Mouse (Mus musculus): ENCODE measurements at regions not wholly inside any gene's neighbourhood (a gene's known extent, or its start where the extent isn't known, plus 50 kb on each side); places are given as distances from the start of the nearest gene placed in this dataset.

DNA sequence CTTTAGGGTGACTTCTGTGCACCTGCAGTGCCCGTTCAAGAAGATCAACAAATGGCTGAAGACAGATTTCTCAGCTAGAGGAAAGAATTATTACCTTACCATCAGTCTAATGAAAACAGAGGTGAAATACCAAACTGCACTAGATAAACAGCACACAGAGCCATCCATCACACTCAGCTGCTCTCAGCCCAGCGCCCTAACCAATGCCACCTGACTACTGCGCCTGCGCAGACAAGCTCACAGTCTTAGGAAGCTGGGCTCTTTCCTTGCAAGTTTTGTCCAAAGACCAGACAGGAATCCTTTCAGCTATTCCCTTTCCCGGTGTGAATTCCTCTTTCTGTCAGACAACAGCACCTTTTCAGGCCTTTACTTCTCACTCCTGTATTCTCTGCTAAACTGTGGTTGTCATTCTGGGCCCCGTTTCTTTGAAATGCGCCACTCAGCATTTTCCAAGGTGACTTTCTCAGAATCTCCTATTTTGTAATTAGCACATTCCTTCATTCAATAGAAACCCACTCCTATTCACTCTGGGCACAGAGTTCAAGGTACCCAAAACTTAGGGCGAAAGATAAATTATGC is 292.8 kb downstream of the Mtx2 start:
- ATAC-seq (ENCODE audit: borderline replicate concordance, extremely low read depth, low FRiP score, low TSS enrichment): no peak
- H3K4me2 ChIP-seq: no peak overlapping the region
- no peak overlapping the region for H3K4me3 ChIP-seq
- H3K36me3 ChIP-seq: no peaks in the 10 kb centered on the region
- no peak overlapping the region for H3K27ac ChIP-seq
- WGBS: 47% methylated on average over 8 of the region's 8 CpGs
- H3K4me1 ChIP-seq: no peaks in the 10 kb centered on the region
- H3K9ac ChIP-seq: no peak overlapping the region
- peaks cover 5% of the 10 kb centered on the region; the same call in 1 of the 2 replicates for H3K27me3 ChIP-seq
- H3K9me3 ChIP-seq: no peaks in the 10 kb centered on the region

DNA sequence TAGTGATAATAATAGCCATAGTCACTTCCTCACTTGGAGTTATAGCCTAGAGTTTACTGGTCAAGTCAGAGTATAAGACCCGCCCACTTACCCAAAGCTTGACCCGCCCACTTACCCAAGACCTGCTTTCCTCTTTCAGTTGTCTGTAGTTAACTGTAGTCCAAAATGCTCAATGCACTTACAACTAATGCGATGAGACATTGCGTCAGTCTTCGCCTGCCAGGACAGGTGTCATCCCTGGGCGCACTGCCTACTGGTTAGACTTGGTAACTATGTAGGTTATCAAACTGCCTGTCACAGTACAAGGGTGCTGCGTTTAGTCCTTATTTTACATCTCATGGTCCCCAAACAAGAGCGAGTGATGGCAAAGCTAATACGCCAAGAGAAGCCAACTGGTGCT is 294.0 kb downstream of the Mtx2 start:
- ATAC-seq (ENCODE audit: borderline replicate concordance, extremely low read depth, low FRiP score, low TSS enrichment): no peak
- H3K27ac ChIP-seq: no peak overlapping the region
- no peak overlapping the region for H3K4me2 ChIP-seq
- H3K27me3 ChIP-seq: peaks cover 5% of the 10 kb centered on the region; the same call in 1 of the 2 replicates
- no peak overlapping the region for H3K9ac ChIP-seq
- no peak overlapping the region for H3K4me3 ChIP-seq
- H3K4me1 ChIP-seq: no peaks in the 10 kb centered on the region
- WGBS: 89% methylated on average over 9 of the region's 9 CpGs
- H3K36me3 ChIP-seq: no peaks in the 10 kb centered on the region
- H3K9me3 ChIP-seq: no peaks in the 10 kb centered on the region

DNA sequence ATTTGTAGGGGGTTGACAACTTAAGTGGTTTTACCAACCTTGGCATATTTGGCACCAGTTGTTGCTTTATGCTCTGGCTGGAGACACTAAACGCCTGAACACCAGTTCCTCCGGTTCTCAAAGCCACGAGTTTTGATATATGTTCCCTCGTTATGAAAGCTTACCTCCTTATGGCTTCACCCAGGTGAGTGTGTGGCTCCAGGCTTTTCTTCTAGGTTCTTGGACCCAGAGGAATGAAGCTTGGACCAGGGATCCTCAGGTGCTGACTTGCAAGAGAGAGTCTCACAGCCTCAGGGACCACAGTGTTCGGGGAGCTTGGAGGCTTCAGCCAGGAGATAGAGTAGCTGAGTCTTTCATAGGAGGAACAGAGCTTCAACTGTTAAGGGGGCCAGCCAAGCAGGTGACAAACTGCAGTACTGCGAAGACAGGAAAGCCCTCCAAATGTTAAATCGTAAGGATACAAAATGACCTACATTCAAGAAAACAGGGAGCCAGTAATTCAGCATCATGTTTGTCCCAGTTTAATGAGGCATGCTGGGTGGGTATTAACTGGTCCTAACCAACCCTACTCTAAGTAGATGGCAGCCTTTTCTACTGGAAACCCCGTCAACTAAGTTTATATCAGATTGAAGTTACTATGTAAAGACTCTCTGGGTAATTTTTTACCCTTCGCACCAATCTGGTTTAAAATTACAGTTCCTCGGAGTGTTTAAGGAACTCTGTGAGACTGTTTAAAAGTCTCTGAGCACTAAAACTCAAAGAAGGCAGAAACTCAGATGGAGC is 307.9 kb downstream of the Mtx2 start:
- no peak for ATAC-seq (ENCODE audit: borderline replicate concordance, extremely low read depth, low FRiP score, low TSS enrichment)
- Histone ChIP-seq H3K4me1 (peaks cover 9% of the 10 kb centered on the region; the same call in 1 of the 2 replicates), H3K4me3 (no peak overlapping the region), H3K27me3 (peaks cover 60% of the 10 kb centered on the region), H3K4me2 (no peak overlapping the region), H3K9ac (no peak overlapping the region), H3K27ac (no peak overlapping the region), H3K9me3 (no peaks in the 10 kb centered on the region), H3K36me3 (no peaks in the 10 kb centered on the region)
- whole genome bisulfite sequencing: 75% methylated on average over 10 of the region's 10 CpGs

DNA sequence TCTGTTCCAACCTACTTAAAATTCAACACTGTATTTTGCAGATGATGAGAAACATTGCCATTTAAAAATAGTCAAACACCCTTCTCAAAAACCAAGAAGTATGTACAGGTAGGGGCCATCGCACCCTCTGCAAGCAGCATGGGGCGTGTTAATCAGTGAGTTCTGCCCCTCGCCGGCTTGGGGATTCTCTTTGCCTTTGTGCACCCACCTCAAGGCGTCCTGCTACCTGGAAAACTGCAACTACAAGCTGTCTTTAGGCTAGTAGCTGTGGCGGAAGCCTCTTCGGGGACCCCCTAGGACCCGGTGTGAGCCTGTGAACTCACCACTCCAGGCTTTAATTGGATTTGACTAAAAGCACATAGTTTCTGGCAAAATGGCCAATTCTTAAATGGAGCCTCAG is 311.0 kb downstream of the Mtx2 start:
- no peak for ATAC-seq (ENCODE audit: borderline replicate concordance, extremely low read depth, low FRiP score, low TSS enrichment)
- H3K36me3 ChIP-seq: no peaks in the 10 kb centered on the region
- no peak overlapping the region for H3K9ac ChIP-seq
- H3K4me2 ChIP-seq: no peak overlapping the region
- H3K27ac ChIP-seq: no peak overlapping the region
- no peaks in the 10 kb centered on the region for H3K9me3 ChIP-seq
- H3K4me1 ChIP-seq: peaks cover 9% of the 10 kb centered on the region; the same call in 1 of the 2 replicates
- 18% methylated on average over 8 of the region's 8 CpGs for WGBS
- H3K27me3 ChIP-seq: peaks cover 89% of the 10 kb centered on the region
- no peak overlapping the region for H3K4me3 ChIP-seq

DNA sequence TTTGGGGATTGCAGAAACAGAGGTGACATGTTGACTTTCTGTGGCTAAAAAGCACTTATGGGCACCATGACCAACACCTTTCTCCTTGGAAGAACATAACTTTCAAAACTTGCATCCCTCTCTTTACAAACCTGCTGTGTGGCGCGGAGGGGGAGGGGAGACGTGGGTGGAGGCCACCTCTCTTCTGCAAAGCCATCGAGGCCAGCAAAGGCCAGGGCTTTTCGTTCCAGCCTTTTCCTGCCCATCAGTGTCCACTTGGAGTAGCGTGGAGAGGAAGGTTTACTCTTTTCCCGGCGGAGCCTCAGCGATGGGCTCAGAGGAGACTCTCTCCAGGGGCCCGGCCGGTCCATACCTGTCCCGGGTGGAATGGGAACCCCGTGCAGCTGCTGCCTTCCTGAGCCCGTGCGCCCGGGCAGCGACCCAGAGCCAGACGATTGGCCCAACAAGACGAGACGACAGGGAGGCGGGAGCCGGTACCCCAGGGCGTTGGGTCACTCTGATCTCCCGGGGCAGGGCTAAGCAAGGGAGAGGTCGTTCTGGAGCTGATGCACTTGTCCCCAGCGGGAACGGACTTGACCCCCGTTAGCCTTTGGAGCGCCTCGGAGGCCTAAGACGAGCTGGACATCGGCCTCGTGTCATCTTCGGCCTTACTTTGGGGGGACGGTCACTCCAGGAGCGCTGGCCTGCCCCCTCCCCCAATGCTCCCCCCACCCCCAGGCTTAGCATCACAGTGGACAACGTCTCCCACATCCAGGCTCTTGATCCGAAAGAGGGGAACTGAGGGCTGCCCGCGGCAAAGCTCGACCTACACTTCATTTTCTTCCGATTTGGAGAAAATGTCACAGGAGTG is 311.8 kb downstream of the Mtx2 start:
- no peak overlapping the region for H3K9ac ChIP-seq
- H3K27me3 ChIP-seq: peaks cover 87% of the 10 kb centered on the region
- no peaks in the 10 kb centered on the region for H3K9me3 ChIP-seq
- peak overlapping the region; percentile 36 for H3K4me3 ChIP-seq
- H3K4me1 ChIP-seq: peaks cover 9% of the 10 kb centered on the region; the same call in 1 of the 2 replicates
- peak; percentile 14; the same call in 1 of the 2 replicates for ATAC-seq (ENCODE audit: borderline replicate concordance, extremely low read depth, low FRiP score, low TSS enrichment)
- no peak overlapping the region for H3K27ac ChIP-seq
- no peaks in the 10 kb centered on the region for H3K36me3 ChIP-seq
- peak overlapping the region; percentile 74 for H3K4me2 ChIP-seq
- 2% methylated on average over 42 of the region's 42 CpGs for WGBS

DNA sequence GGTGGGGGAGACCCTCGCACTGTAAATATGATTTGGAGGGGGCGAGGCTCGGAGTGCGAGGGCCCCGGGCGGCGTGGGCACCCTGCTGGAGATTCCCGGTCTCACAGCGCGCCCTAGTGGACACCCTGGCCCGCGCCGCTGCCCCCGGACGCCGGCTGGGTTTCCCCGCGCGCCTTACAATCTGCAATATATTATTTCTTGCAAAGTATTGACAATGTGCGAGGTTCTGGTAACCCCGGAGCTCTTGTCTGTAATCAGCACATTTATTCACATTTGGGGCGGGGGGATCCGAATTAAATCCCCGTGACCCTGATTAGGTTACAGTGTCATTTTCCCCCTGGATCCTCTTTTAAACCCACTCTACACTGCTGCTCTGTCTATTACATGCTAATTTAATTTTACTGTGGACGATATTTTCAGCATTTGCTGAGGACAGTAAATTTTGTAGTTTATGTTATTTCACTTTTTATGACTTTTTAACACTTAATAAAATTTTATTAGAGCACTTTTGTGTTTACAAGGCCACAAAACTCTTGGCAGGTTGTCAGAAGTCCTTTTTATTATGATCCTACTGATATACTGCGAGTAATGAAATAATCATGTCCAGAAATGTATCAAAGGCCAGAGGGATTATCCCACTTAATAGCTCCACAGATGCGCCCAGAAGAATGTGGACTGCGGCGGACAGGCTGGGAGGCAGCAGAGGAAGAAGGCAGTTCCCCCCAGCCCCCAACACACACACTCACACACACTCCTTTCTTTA is 312.6 kb downstream of the Mtx2 start:
- H3K27me3 ChIP-seq: peaks cover 86% of the 10 kb centered on the region
- peaks cover 9% of the 10 kb centered on the region; the same call in 1 of the 2 replicates for H3K4me1 ChIP-seq
- H3K4me2 ChIP-seq: peak overlapping the region; percentile 74
- no peak for ATAC-seq (ENCODE audit: borderline replicate concordance, extremely low read depth, low FRiP score, low TSS enrichment)
- 4% methylated on average over 29 of the region's 29 CpGs for WGBS
- H3K27ac ChIP-seq: no peak overlapping the region
- H3K9ac ChIP-seq: no peak overlapping the region
- H3K36me3 ChIP-seq: no peaks in the 10 kb centered on the region
- peak overlapping the region; percentile 36 for H3K4me3 ChIP-seq
- no peaks in the 10 kb centered on the region for H3K9me3 ChIP-seq

DNA sequence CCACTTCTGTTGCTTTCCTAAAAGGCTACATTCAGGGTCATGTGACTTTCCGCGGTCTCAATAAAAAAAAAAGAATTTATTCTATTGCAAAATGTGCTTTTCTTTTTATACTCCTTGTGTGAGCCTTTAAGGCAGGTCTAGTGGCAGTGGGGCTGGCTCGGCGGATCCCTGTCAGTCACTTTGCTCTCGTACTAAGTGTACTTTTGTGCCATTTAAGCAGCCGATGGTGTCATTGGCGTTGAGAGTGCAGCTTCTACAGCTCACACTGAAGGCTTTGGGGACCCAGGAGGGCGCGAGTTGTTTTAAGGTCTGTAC is 313.1 kb downstream of the Mtx2 start:
- no peaks in the 10 kb centered on the region for H3K36me3 ChIP-seq
- H3K4me1 ChIP-seq: peaks cover 9% of the 10 kb centered on the region; the same call in 1 of the 2 replicates
- no peak overlapping the region for H3K9ac ChIP-seq
- no peaks in the 10 kb centered on the region for H3K9me3 ChIP-seq
- no peak overlapping the region for H3K27ac ChIP-seq
- no peak overlapping the region for H3K4me3 ChIP-seq
- ATAC-seq (ENCODE audit: borderline replicate concordance, extremely low read depth, low FRiP score, low TSS enrichment): no peak
- H3K27me3 ChIP-seq: peaks cover 86% of the 10 kb centered on the region
- 27% methylated on average over 9 of the region's 9 CpGs for WGBS
- H3K4me2 ChIP-seq: no peak overlapping the region

DNA sequence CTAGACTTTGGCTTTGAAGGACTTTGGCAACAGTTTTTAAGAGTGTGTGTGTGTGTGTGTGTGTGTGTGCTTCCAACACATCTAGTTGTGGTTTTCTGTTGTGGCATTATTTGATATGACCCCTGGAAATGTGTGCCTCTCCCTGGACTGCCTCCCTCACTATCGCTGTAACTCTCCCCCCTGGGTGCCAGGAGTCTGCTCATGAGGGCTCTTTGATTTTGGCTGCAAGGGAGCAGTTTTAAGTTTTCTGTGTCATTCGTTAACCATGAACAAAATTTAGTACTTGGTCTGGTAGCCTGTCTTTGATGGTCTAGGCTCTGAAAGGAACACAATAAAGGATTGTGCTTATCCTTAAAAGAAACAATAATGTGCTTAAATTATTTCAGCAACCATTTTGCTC is 313.9 kb downstream of the Mtx2 start:
- Histone ChIP-seq H3K27me3 (peaks cover 86% of the 10 kb centered on the region), H3K27ac (no peak overlapping the region), H3K36me3 (no peaks in the 10 kb centered on the region), H3K4me1 (peaks cover 9% of the 10 kb centered on the region; the same call in 1 of the 2 replicates), H3K9me3 (no peaks in the 10 kb centered on the region), H3K4me2 (no peak overlapping the region), H3K4me3 (no peak overlapping the region), H3K9ac (no peak overlapping the region)
- WGBS: 56% methylated on average over 2 of the region's 2 CpGs
- ATAC-seq (ENCODE audit: borderline replicate concordance, extremely low read depth, low FRiP score, low TSS enrichment): no peak

DNA sequence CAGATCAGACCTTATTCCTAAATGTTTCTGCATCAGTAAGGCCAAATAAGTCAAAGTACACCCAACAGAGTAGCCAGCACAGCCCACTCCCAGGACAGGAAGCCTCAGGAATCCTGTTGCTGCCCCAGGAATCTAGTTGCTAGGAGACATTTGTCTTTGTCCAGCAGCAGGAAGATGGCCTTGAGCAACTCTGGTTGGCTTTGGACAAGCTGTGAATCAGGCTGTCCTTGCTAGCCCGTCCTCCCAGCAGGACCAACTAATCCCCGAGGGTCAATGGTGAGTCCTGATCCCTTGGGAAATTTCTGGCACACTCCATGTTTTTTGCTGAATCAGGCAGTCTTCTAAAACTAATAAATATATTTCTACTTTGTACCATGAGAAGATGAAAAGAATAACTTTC is 317.1 kb downstream of the Mtx2 start:
- Histone ChIP-seq H3K4me1 (peaks cover 3% of the 10 kb centered on the region; the same call in 1 of the 2 replicates), H3K9ac (no peak overlapping the region), H3K4me3 (no peak overlapping the region), H3K36me3 (no peaks in the 10 kb centered on the region), H3K27ac (no peak overlapping the region), H3K9me3 (no peaks in the 10 kb centered on the region), H3K27me3 (peaks cover 77% of the 10 kb centered on the region), H3K4me2 (no peak overlapping the region)
- WGBS: 22% methylated on average over 2 of the region's 2 CpGs
- no peak for ATAC-seq (ENCODE audit: borderline replicate concordance, extremely low read depth, low FRiP score, low TSS enrichment)

DNA sequence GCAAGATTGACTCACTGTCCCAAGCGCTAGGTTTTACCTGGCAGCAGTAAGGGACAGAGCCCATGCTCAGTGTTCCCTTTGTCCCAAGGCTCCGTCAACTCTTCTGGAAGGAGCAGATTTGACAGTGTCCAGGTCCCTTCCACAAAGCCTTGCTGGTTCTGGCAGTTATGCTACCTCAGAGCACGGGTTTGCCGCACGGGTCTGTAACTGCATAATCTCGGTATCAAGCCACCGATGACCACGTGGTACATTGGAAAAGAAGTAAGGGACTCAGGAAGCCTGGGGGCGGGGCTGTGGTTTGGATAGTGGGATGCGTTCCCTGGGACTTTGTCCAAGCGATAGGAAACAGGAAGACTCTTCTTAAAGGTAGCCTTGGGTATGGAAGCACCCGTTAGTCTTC is 319.3 kb downstream of the Mtx2 start:
- H3K27me3 ChIP-seq: peaks cover 62% of the 10 kb centered on the region
- no peak overlapping the region for H3K4me3 ChIP-seq
- peaks cover 2% of the 10 kb centered on the region for H3K4me1 ChIP-seq
- H3K4me2 ChIP-seq: no peak overlapping the region
- no peak overlapping the region for H3K27ac ChIP-seq
- no peaks in the 10 kb centered on the region for H3K9me3 ChIP-seq
- ATAC-seq (ENCODE audit: borderline replicate concordance, extremely low read depth, low FRiP score, low TSS enrichment): no peak
- H3K36me3 ChIP-seq: no peaks in the 10 kb centered on the region
- no peak overlapping the region for H3K9ac ChIP-seq
- 78% methylated on average over 12 of the region's 12 CpGs for WGBS

DNA sequence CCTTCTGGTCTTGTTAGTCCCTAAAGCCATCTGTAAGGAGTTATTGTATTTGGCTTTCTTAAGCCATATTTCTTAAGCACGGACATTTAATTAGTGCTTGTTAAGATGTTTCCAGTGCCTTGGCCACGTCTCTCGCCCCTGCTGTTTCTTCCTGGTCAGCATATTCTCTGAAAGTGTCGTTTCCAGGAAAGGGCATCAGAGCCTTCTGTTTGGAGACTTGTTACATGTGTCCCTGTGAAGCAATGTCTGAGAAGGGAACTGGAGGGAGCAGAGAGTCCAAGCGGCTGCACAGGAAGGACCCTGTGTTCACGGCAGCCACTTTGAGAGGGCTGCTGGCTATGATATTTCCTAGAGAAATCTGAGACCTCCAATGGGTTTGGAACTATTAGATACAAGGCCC is 320.7 kb downstream of the Mtx2 start:
- no peaks in the 10 kb centered on the region for H3K9me3 ChIP-seq
- no peak overlapping the region for H3K9ac ChIP-seq
- peaks cover 6% of the 10 kb centered on the region for H3K4me1 ChIP-seq
- H3K36me3 ChIP-seq: no peaks in the 10 kb centered on the region
- peaks cover 59% of the 10 kb centered on the region for H3K27me3 ChIP-seq
- no peak overlapping the region for H3K4me3 ChIP-seq
- 37% methylated on average over 6 of the region's 6 CpGs for WGBS
- no peak for ATAC-seq (ENCODE audit: borderline replicate concordance, extremely low read depth, low FRiP score, low TSS enrichment)
- no peak overlapping the region for H3K27ac ChIP-seq
- H3K4me2 ChIP-seq: no peak overlapping the region
